Mouse (Mus musculus) bone marrow, adult 2 months (tissue): ENCODE data around the gene H2-M5. TPM values are rescaled to one million over a fixed set of nuclear protein-coding genes. Genes with fewer than 3 reads are reported as not detected.

Experiments used
- H3K27ac ChIP-seq: fragments of 200-500 bp; 2 replicates; pipeline ENCODE4 v1.5.1; 2012; ENCODE audit warnings: low read depth, mild to moderate bottlenecking, control low read depth, inconsistent platforms, low read length; ENCODE audit not compliant: control insufficient read depth, poor library complexity, insufficient read depth
- H3K4me1 ChIP-seq: fragments of 200-500 bp; 2 replicates; pipeline ENCODE4 v1.6.1; 2011; ENCODE audit warnings: low read length; ENCODE audit not compliant: control insufficient read depth, insufficient read depth
- H3K4me3 ChIP-seq: fragments of 200-500 bp; replicated peaks from 2 replicates; pipeline ENCODE3; 2011; ENCODE audit warnings: mild to moderate bottlenecking, low read depth, low read length, control low read depth; ENCODE audit not compliant: control insufficient read depth
- CTCF ChIP-seq: fragments of 200-500 bp; IDR thresholded peaks from 2 replicates; pipeline ENCODE4 v1.5.1; 2011; ENCODE audit warnings: low read length, control low read depth; ENCODE audit not compliant: control insufficient read depth, insufficient read depth
- POLR2A ChIP-seq: fragments of 200-500 bp; IDR thresholded peaks from 2 replicates; pipeline ENCODE4 v1.6.1; 2011; ENCODE audit warnings: low read depth, mild to moderate bottlenecking, control low read depth, low read length, borderline replicate concordance; ENCODE audit not compliant: control insufficient read depth
- WGBS: fragments of 180-500 bp; shearing (Covaris S2); methylation state at CpG from one replicate; pipeline ENCODE4 v1.1.7; 2018; 5-methylcytosine and 5-hydroxymethylcytosine counted together
- polyA plus RNA-seq: library from polyadenylated mRNA; stranded (reverse); fragments of >200 nt; gene quantifications from 2 replicates; pipeline ENCODE4 v1.2.4, GENCODE M21; 2011; ENCODE audit warnings: low replicate concordance; ENCODE audit not compliant: missing spikeins, insufficient read depth, insufficient read length

Gene H2-M5
- polyA plus RNA-seq, 1 experiment, result 15.2 TPM

GRCm38 (mm10) chr17:36982253-36983155 is 6.8 kb downstream of the H2-M5 start:
- Histone ChIP-seq H3K4me1 (no peaks in the 10 kb centered on the region; the same call in 1 of the 2 replicates), H3K4me3 (no peak overlapping the region), H3K27ac (no peak overlapping the region)
- WGBS, result 59% methylated on average over 5 of the region's 5 CpGs
- TF ChIP-seq CTCF (no peak), POLR2A (no peak)

- no peak overlapping the region for H3K4me3 ChIP-seq
- TF ChIP-seq POLR2A (no peak), CTCF (no peak)
- WGBS, result 52% methylated on average over 4 of the region's 4 CpGs
- H3K4me1 ChIP-seq, result no peaks in the 10 kb centered on the region; the same call in 1 of the 2 replicates
- no peak overlapping the region for H3K27ac ChIP-seq
These were observed 7.5 kb downstream of the H2-M5 start for GRCm38 (mm10) chr17:36981845-36982244.

- Histone ChIP-seq H3K4me3 (no peak within 1 kb of the TSS), H3K27ac (no peak within 1 kb of the TSS), H3K4me1 (no peaks in the 10 kb centered on the region; the same call in 1 of the 2 replicates)
- TF ChIP-seq POLR2A (no peak), CTCF (no peak)
- 37% methylated on average over 18 of the region's 18 CpGs for WGBS
These were observed 8.0 kb downstream of the H2-M5 start, which contains the start of gene 2410137M14Rik for GRCm38 (mm10) chr17:36981221-36981813. Gene 2410137M14Rik (minus strand): TSS chr17:36981237.

GRCm38 (mm10) chr17:36973271-36973787 is 16.0 kb downstream of the H2-M5 start:
- peaks cover 4% of the 10 kb centered on the region for H3K4me1 ChIP-seq
- 72% methylated on average over 8 of the region's 8 CpGs for WGBS
- no peak overlapping the region for H3K4me3 ChIP-seq
- no peak overlapping the region for H3K27ac ChIP-seq
- TF ChIP-seq CTCF (no peak), POLR2A (no peak)

GRCm38 (mm10) chr17:36972791-36973190 is 16.5 kb downstream of the H2-M5 start:
- WGBS, result 28% methylated on average over 3 of the region's 3 CpGs
- TF ChIP-seq CTCF (no peak), POLR2A (no peak)
- peaks cover 4% of the 10 kb centered on the region for H3K4me1 ChIP-seq
- H3K4me3 ChIP-seq, result no peak overlapping the region
- no peak overlapping the region for H3K27ac ChIP-seq

GRCm38 (mm10) chr17:36971172-36971850 is 18.0 kb downstream of the H2-M5 start:
- TF ChIP-seq CTCF, result no peak
- H3K4me1 ChIP-seq, result peaks cover 4% of the 10 kb centered on the region
- WGBS, result 26% methylated on average over 6 of the region's 6 CpGs
- H3K4me3 ChIP-seq, result no peak overlapping the region
- no peak overlapping the region; the same call in 1 of the 2 replicates for H3K27ac ChIP-seq

- H3K4me1 ChIP-seq, result peaks cover 4% of the 10 kb centered on the region
- TF ChIP-seq POLR2A, result no peak
- no peak for TF ChIP-seq CTCF
- H3K27ac ChIP-seq, result no peak overlapping the region
- WGBS, result 70% methylated on average over 14 of the region's 14 CpGs
- H3K4me3 ChIP-seq, result no peak overlapping the region
These were observed 18.9 kb downstream of the H2-M5 start for GRCm38 (mm10) chr17:36970316-36970890.

GRCm38 (mm10) chr17:36966875-36967274 is 22.5 kb downstream of the H2-M5 start:
- TF ChIP-seq POLR2A, result no peak
- TF ChIP-seq CTCF, result no peak
- 3% methylated on average over 1 of the region's 1 CpGs for WGBS
- Histone ChIP-seq H3K4me1 (peaks cover 4% of the 10 kb centered on the region), H3K27ac (no peak overlapping the region), H3K4me3 (no peak overlapping the region)
